Mouse (Mus musculus): Measurements from ENCODE around the gene Sgsm3. TPM values are rescaled to one million over a fixed set of nuclear protein-coding genes. Genes with fewer than 3 reads are reported as not detected.

Sgsm3 gene
- total and polyA plus RNA-seq, 2 experiments from 2014 or later, result 7.8 to 35.6 TPM

GRCm38 (mm10) chr15:81010114-81010513, 32.5 kb downstream of the Sgsm3 start:
- TF ChIP-seq EP300 (IDR thresholded peaks at IDR 0.05; ENCODE audit: low read depth), result no peak
- TF ChIP-seq CTCF (IDR thresholded peaks at IDR 0.05; ENCODE audit: low read depth), result no peak
- Histone ChIP-seq H3K27ac (ENCODE audit: low read depth) (no peak overlapping the region), H3K9ac (replicated peaks; ENCODE audit: low read depth, low read length) (no peak overlapping the region), H3K4me1 (ENCODE audit: control insufficient read depth, insufficient read depth) (no peaks in the 10 kb centered on the region), H3K4me2 (ENCODE audit: low read depth, low read length) (no peak overlapping the region), H3K27me3 (ENCODE audit: control insufficient read depth, insufficient read depth, low read length) (no peaks in the 10 kb centered on the region), H3K9me3 (replicated peaks; ENCODE audit: control insufficient read depth, low read length) (no peaks in the 10 kb centered on the region), H3K36me3 (replicated peaks; ENCODE audit: control insufficient read depth, insufficient read depth, low read length) (peaks cover 31% of the 10 kb centered on the region), H3K4me3 (ENCODE audit: low read depth, low read length) (no peak overlapping the region)
- WGBS, result 71% methylated on average over 7 of the region's 7 CpGs
- DNase-seq (ENCODE audit: low spot score) (no peak), ATAC-seq (ENCODE audit: insufficient read depth, low read depth) (no peak)

DNA sequence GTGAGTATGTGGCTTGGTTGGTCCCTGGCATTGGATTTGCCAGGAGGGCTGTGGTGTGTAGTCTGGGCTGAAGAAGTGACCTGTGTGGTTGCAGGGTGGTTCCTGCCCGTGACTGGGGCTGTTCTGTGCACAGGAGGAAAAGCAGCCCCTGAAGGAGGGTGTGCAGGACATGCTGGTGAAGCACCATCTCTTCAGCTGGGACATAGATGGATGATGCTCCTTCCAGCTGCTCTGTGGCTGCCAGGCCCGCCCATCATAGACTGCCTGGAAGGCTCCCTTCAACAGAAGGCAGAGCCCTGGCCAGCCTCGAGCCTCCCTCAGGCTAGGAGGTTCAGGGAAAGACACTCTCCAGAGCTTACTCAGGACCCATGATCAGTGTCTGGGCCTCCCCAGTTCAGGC, 34.0 kb downstream of the Sgsm3 start:
- TF ChIP-seq EP300 (IDR thresholded peaks at IDR 0.05; ENCODE audit: low read depth) (no peak), CTCF (IDR thresholded peaks at IDR 0.05; ENCODE audit: low read depth) (no peak)
- no peaks in the 10 kb centered on the region for H3K27me3 ChIP-seq (ENCODE audit: control insufficient read depth, insufficient read depth, low read length)
- H3K4me3 ChIP-seq (ENCODE audit: low read depth, low read length), result no peak overlapping the region
- H3K27ac ChIP-seq (ENCODE audit: low read depth), result no peak overlapping the region
- WGBS, result 80% methylated on average over 3 of the region's 3 CpGs
- no peak overlapping the region for H3K9ac ChIP-seq (replicated peaks; ENCODE audit: low read depth, low read length)
- no peak for ATAC-seq (ENCODE audit: insufficient read depth, low read depth)
- H3K36me3 ChIP-seq (replicated peaks; ENCODE audit: control insufficient read depth, insufficient read depth, low read length), result peaks cover 45% of the 10 kb centered on the region
- DNase-seq (ENCODE audit: low spot score), result no peak
- H3K4me2 ChIP-seq (ENCODE audit: low read depth, low read length), result no peak overlapping the region
- no peaks in the 10 kb centered on the region for H3K9me3 ChIP-seq (replicated peaks; ENCODE audit: control insufficient read depth, low read length)
- H3K4me1 ChIP-seq (ENCODE audit: control insufficient read depth, insufficient read depth), result no peaks in the 10 kb centered on the region

DNA sequence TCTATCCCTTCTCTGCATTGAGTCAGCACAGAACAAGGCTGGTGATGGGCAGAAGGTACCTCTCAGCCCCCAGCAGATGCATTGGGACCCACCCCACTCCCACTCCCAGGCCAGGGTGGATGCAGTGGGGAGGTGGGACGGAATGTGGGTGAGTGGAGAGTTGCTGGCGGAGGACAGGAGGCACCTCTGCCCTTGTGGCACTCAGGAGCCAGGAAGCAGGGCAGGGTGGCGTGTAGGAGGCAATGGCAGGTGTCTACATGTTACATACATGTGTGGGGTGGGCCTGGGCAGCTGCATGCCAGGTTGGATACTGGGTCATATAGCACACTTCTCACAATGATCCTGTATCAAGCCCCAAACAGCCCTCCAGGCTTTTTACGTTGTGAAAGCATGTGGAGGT, 34.8 kb downstream of the Sgsm3 start:
- DNase-seq (ENCODE audit: low spot score), result no peak
- Histone ChIP-seq H3K4me1 (ENCODE audit: control insufficient read depth, insufficient read depth) (no peaks in the 10 kb centered on the region), H3K4me2 (ENCODE audit: low read depth, low read length) (no peak overlapping the region), H3K36me3 (replicated peaks; ENCODE audit: control insufficient read depth, insufficient read depth, low read length) (peaks cover 54% of the 10 kb centered on the region), H3K9ac (replicated peaks; ENCODE audit: low read depth, low read length) (no peak overlapping the region), H3K9me3 (replicated peaks; ENCODE audit: control insufficient read depth, low read length) (no peaks in the 10 kb centered on the region), H3K27me3 (ENCODE audit: control insufficient read depth, insufficient read depth, low read length) (no peaks in the 10 kb centered on the region), H3K4me3 (ENCODE audit: low read depth, low read length) (no peak overlapping the region), H3K27ac (ENCODE audit: low read depth) (no peak overlapping the region)
- no peak for TF ChIP-seq EP300 (IDR thresholded peaks at IDR 0.05; ENCODE audit: low read depth)
- TF ChIP-seq CTCF (IDR thresholded peaks at IDR 0.05; ENCODE audit: low read depth), result no peak
- WGBS, result 87% methylated on average over 4 of the region's 4 CpGs
- ATAC-seq (ENCODE audit: insufficient read depth, low read depth), result no peak

DNA sequence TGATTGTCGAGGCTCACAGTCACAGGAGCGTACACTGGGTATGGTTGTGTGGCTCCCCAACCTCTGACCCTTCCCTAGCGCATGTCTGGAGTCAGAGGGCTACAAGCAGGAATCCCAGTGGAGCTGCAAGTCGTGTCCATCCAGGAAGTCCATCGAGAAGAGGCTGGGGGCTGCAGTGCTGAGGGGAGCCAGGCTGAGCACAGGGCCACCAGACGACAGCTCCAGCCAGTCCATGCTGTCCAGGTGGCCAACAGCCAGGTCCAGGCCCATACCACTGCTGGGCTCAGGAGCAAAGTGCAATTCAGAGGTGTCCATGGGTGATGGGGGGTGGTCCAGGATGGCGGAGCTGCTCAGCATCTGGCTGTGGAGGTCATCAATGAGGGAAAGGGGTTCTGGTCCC, 35.6 kb downstream of the Sgsm3 start:
- no peak overlapping the region for H3K4me3 ChIP-seq (ENCODE audit: low read depth, low read length)
- H3K4me2 ChIP-seq (ENCODE audit: low read depth, low read length), result no peak overlapping the region
- ATAC-seq (ENCODE audit: insufficient read depth, low read depth) (no peak), DNase-seq (ENCODE audit: low spot score) (no peak)
- H3K9ac ChIP-seq (replicated peaks; ENCODE audit: low read depth, low read length), result no peak overlapping the region
- 79% methylated on average over 7 of the region's 7 CpGs for WGBS
- no peaks in the 10 kb centered on the region for H3K4me1 ChIP-seq (ENCODE audit: control insufficient read depth, insufficient read depth)
- H3K27ac ChIP-seq (ENCODE audit: low read depth), result no peak overlapping the region
- no peaks in the 10 kb centered on the region for H3K9me3 ChIP-seq (replicated peaks; ENCODE audit: control insufficient read depth, low read length)
- H3K27me3 ChIP-seq (ENCODE audit: control insufficient read depth, insufficient read depth, low read length), result no peaks in the 10 kb centered on the region
- H3K36me3 ChIP-seq (replicated peaks; ENCODE audit: control insufficient read depth, insufficient read depth, low read length), result peaks cover 62% of the 10 kb centered on the region
- TF ChIP-seq CTCF (IDR thresholded peaks at IDR 0.05; ENCODE audit: low read depth) (no peak), EP300 (IDR thresholded peaks at IDR 0.05; ENCODE audit: low read depth) (no peak)

GRCm38 (mm10) chr15:81015068-81015744, 37.6 kb downstream of the Sgsm3 start:
- no peak for DNase-seq (ENCODE audit: low spot score)
- H3K9ac ChIP-seq (replicated peaks; ENCODE audit: low read depth, low read length), result no peak overlapping the region
- H3K9me3 ChIP-seq (replicated peaks; ENCODE audit: control insufficient read depth, low read length), result no peaks in the 10 kb centered on the region
- no peak for ATAC-seq (ENCODE audit: insufficient read depth, low read depth)
- TF ChIP-seq CTCF (IDR thresholded peaks at IDR 0.05; ENCODE audit: low read depth) (no peak), EP300 (IDR thresholded peaks at IDR 0.05; ENCODE audit: low read depth) (no peak)
- no peak overlapping the region for H3K4me2 ChIP-seq (ENCODE audit: low read depth, low read length)
- H3K27me3 ChIP-seq (ENCODE audit: control insufficient read depth, insufficient read depth, low read length), result no peaks in the 10 kb centered on the region
- no peak overlapping the region for H3K27ac ChIP-seq (ENCODE audit: low read depth)
- WGBS, result 72% methylated on average over 5 of the region's 5 CpGs
- no peak overlapping the region for H3K4me3 ChIP-seq (ENCODE audit: low read depth, low read length)
- H3K36me3 ChIP-seq (replicated peaks; ENCODE audit: control insufficient read depth, insufficient read depth, low read length), result peaks cover 81% of the 10 kb centered on the region
- H3K4me1 ChIP-seq (ENCODE audit: control insufficient read depth, insufficient read depth), result no peaks in the 10 kb centered on the region

DNA sequence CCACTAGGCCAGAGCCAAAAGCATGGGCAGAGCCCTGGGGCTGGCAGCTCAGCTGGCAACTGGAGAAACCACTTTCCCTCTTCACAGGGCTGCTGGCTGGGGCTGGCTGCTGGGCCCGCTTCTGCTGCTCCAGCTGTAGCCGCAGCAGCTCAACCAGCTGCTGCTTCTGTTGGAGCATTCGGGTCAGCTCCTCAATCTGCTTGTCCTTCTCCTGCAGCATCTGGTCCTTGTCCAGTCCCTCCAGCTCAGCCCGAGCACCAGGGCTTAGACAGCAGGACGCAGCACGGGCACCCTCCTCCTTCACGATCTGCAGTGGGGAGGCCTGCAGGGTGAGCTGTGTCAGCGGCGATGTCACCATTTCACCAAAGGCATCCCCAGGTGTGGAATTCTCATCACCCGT, 38.9 kb downstream of the Sgsm3 start:
- ATAC-seq (ENCODE audit: insufficient read depth, low read depth), result no peak
- 91% methylated on average over 10 of the region's 10 CpGs for WGBS
- Histone ChIP-seq H3K4me1 (ENCODE audit: control insufficient read depth, insufficient read depth) (no peaks in the 10 kb centered on the region), H3K4me3 (ENCODE audit: low read depth, low read length) (no peak overlapping the region), H3K27me3 (ENCODE audit: control insufficient read depth, insufficient read depth, low read length) (no peaks in the 10 kb centered on the region), H3K9ac (replicated peaks; ENCODE audit: low read depth, low read length) (no peak overlapping the region), H3K9me3 (replicated peaks; ENCODE audit: control insufficient read depth, low read length) (no peaks in the 10 kb centered on the region), H3K4me2 (ENCODE audit: low read depth, low read length) (no peak overlapping the region), H3K36me3 (replicated peaks; ENCODE audit: control insufficient read depth, insufficient read depth, low read length) (peaks cover 79% of the 10 kb centered on the region), H3K27ac (ENCODE audit: low read depth) (no peak overlapping the region)
- TF ChIP-seq CTCF (IDR thresholded peaks at IDR 0.05; ENCODE audit: low read depth) (no peak), EP300 (IDR thresholded peaks at IDR 0.05; ENCODE audit: low read depth) (no peak)
- no peak for DNase-seq (ENCODE audit: low spot score)
